Mouse (Mus musculus) brain, embryonic 14.5 days (tissue): ENCODE measurements at regions not wholly inside any gene's neighbourhood (a gene's known extent, or its start where the extent isn't known, plus 50 kb on each side); places are given as distances from the start of the nearest gene placed in this dataset.

ENCODE experiments used
- CTCF ChIP-seq: fragments of 200-500 bp; IDR thresholded peaks from 2 replicates; pipeline ENCODE4 v1.5.1; 2012; ENCODE audit warnings: inconsistent platforms, mild to moderate bottlenecking, moderate library complexity, borderline replicate concordance; ENCODE audit not compliant: insufficient read depth, insufficient read length; ENCODE audit errors: extremely low read depth
- POLR2A ChIP-seq: fragments of 200-500 bp; IDR thresholded peaks from 2 replicates; pipeline ENCODE4 v1.6.1; 2012; ENCODE audit warnings: mild to moderate bottlenecking, inconsistent platforms, borderline replicate concordance; ENCODE audit not compliant: poor library complexity, insufficient read depth, insufficient read length, severe bottlenecking; ENCODE audit errors: extremely low read depth

DNA sequence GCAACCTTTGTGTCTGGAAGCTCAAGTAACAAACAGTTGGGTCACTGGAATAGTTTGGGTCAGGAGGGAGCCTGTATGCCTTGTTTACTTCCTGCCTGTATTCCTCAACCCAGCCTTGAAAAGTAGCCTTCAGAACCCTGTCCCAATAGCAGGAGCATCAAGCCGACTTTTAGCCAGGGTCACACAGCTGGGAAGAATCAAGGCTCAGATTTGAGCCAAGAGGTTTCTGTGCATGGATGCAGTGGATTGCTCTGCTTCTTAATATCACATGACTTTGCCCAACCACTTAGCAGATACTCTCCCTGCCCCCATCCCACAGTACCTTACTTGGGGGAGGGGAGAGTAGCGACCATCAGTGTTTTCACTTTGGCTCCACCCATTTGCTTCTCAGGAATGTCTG, 210.2 kb upstream of the N4bp1 start:
- no peak for TF ChIP-seq POLR2A
- no peak for TF ChIP-seq CTCF
